Mouse (Mus musculus): ENCODE measurements around the gene Runx1. TPM values are rescaled to one million over a fixed set of nuclear protein-coding genes. Genes with fewer than 3 reads are reported as not detected.

Runx1 gene
- polyA plus RNA-seq, 1 experiment from 2014 or later: 6.4 TPM

GRCm38 (mm10) chr16:92824003-92824722 is 1.8 kb downstream of the Runx1 start:
- H3K36me3 ChIP-seq (ENCODE audit: control insufficient read depth, insufficient read depth, low read length): no peaks in the 10 kb centered on the region
- H3K9me3 ChIP-seq (ENCODE audit: control insufficient read depth, low read length): no peaks in the 10 kb centered on the region
- no peak overlapping the region for H3K4me2 ChIP-seq (replicated peaks; ENCODE audit: low read depth)
- no peak overlapping the region for H3K9ac ChIP-seq (ENCODE audit: low read length)
- TF ChIP-seq CTCF (IDR thresholded peaks at IDR 0.05; ENCODE audit: low read depth) (no peak), EP300 (optimal IDR thresholded peaks at IDR 0.05) (no peak)
- no peak overlapping the region for H3K27ac ChIP-seq (replicated peaks)
- H3K4me3 ChIP-seq (ENCODE audit: low read depth, low read length): no peak overlapping the region
- no peaks in the 10 kb centered on the region for H3K27me3 ChIP-seq (ENCODE audit: control insufficient read depth, insufficient read depth, low read length)
- no peak for ATAC-seq (ENCODE audit: low FRiP score, low TSS enrichment)
- H3K4me1 ChIP-seq (replicated peaks; ENCODE audit: control insufficient read depth, insufficient read depth): no peaks in the 10 kb centered on the region
- DNase-seq (ENCODE audit: low spot score): no peak
- WGBS: 68% methylated on average over 6 of the region's 6 CpGs

- 46% methylated on average over 5 of the region's 5 CpGs for WGBS
Measured at GRCm38 (mm10) chr16:92823381-92823862, 2.5 kb downstream of the Runx1 start.

GRCm38 (mm10) chr16:92822676-92823075 is 3.3 kb downstream of the Runx1 start:
- Histone ChIP-seq H3K4me3 (ENCODE audit: low read depth, low read length) (no peak overlapping the region), H3K4me1 (replicated peaks; ENCODE audit: control insufficient read depth, insufficient read depth) (no peaks in the 10 kb centered on the region), H3K9ac (ENCODE audit: low read length) (no peak overlapping the region), H3K27ac (replicated peaks) (no peak overlapping the region), H3K4me2 (replicated peaks; ENCODE audit: low read depth) (no peak overlapping the region), H3K27me3 (ENCODE audit: control insufficient read depth, insufficient read depth, low read length) (no peaks in the 10 kb centered on the region), H3K36me3 (ENCODE audit: control insufficient read depth, insufficient read depth, low read length) (no peaks in the 10 kb centered on the region), H3K9me3 (ENCODE audit: control insufficient read depth, low read length) (no peaks in the 10 kb centered on the region)
- WGBS: 85% methylated on average over 12 of the region's 12 CpGs
- TF ChIP-seq EP300 (optimal IDR thresholded peaks at IDR 0.05) (no peak), CTCF (IDR thresholded peaks at IDR 0.05; ENCODE audit: low read depth) (no peak)
- DNase-seq (ENCODE audit: low spot score) (no peak), ATAC-seq (ENCODE audit: low FRiP score, low TSS enrichment) (no peak)

More at GRCm38 (mm10) chr16:92823381-92823862, 2.5 kb downstream of the Runx1 start:
- peak; percentile 15; the same call in 1 of the 2 replicates for ATAC-seq (ENCODE audit: low FRiP score, low TSS enrichment)
- no peak overlapping the region for H3K4me2 ChIP-seq (replicated peaks; ENCODE audit: low read depth)
- H3K9me3 ChIP-seq (ENCODE audit: control insufficient read depth, low read length): no peaks in the 10 kb centered on the region
- H3K4me3 ChIP-seq (ENCODE audit: low read depth, low read length): no peak overlapping the region
- no peak for DNase-seq (ENCODE audit: low spot score)
- no peak overlapping the region for H3K9ac ChIP-seq (ENCODE audit: low read length)
- H3K4me1 ChIP-seq (replicated peaks; ENCODE audit: control insufficient read depth, insufficient read depth): no peaks in the 10 kb centered on the region
- H3K27me3 ChIP-seq (ENCODE audit: control insufficient read depth, insufficient read depth, low read length): no peaks in the 10 kb centered on the region
- H3K36me3 ChIP-seq (ENCODE audit: control insufficient read depth, insufficient read depth, low read length): no peaks in the 10 kb centered on the region
- no peak overlapping the region for H3K27ac ChIP-seq (replicated peaks)
- no peak for TF ChIP-seq EP300 (optimal IDR thresholded peaks at IDR 0.05)
- TF ChIP-seq CTCF (IDR thresholded peaks at IDR 0.05; ENCODE audit: low read depth): no peak

- no peak for DNase-seq (ENCODE audit: low spot score)
- H3K4me3 ChIP-seq (ENCODE audit: low read depth, low read length): no peak overlapping the region
- no peak overlapping the region for H3K4me2 ChIP-seq (replicated peaks; ENCODE audit: low read depth)
- no peak for TF ChIP-seq EP300 (optimal IDR thresholded peaks at IDR 0.05)
- 67% methylated on average over 14 of the region's 14 CpGs for WGBS
- H3K4me1 ChIP-seq (replicated peaks; ENCODE audit: control insufficient read depth, insufficient read depth): no peaks in the 10 kb centered on the region
- no peak overlapping the region for H3K27ac ChIP-seq (replicated peaks)
- H3K9me3 ChIP-seq (ENCODE audit: control insufficient read depth, low read length): no peaks in the 10 kb centered on the region
- H3K9ac ChIP-seq (ENCODE audit: low read length): no peak overlapping the region
- H3K36me3 ChIP-seq (ENCODE audit: control insufficient read depth, insufficient read depth, low read length): no peaks in the 10 kb centered on the region
- H3K27me3 ChIP-seq (ENCODE audit: control insufficient read depth, insufficient read depth, low read length): no peaks in the 10 kb centered on the region
- ATAC-seq (ENCODE audit: low FRiP score, low TSS enrichment): no peak
Measured at GRCm38 (mm10) chr16:92821938-92822629, 3.9 kb downstream of the Runx1 start.

GRCm38 (mm10) chr16:92821596-92821937 is 4.4 kb downstream of the Runx1 start:
- Histone ChIP-seq H3K9ac (ENCODE audit: low read length) (no peak overlapping the region), H3K4me2 (replicated peaks; ENCODE audit: low read depth) (no peak overlapping the region), H3K9me3 (ENCODE audit: control insufficient read depth, low read length) (no peaks in the 10 kb centered on the region), H3K4me1 (replicated peaks; ENCODE audit: control insufficient read depth, insufficient read depth) (no peaks in the 10 kb centered on the region), H3K36me3 (ENCODE audit: control insufficient read depth, insufficient read depth, low read length) (no peaks in the 10 kb centered on the region), H3K27ac (replicated peaks) (no peak overlapping the region), H3K4me3 (ENCODE audit: low read depth, low read length) (no peak overlapping the region), H3K27me3 (ENCODE audit: control insufficient read depth, insufficient read depth, low read length) (no peaks in the 10 kb centered on the region)
- TF ChIP-seq CTCF (IDR thresholded peaks at IDR 0.05; ENCODE audit: low read depth): no peak
- TF ChIP-seq EP300 (optimal IDR thresholded peaks at IDR 0.05): no peak
- no peak for ATAC-seq (ENCODE audit: low FRiP score, low TSS enrichment)
- no peak for DNase-seq (ENCODE audit: low spot score)
- WGBS: 57% methylated on average over 5 of the region's 5 CpGs

GRCm38 (mm10) chr16:92820451-92820850 is 5.5 kb downstream of the Runx1 start:
- 80% methylated on average over 6 of the region's 6 CpGs for WGBS
- DNase-seq (ENCODE audit: low spot score) (no peak), ATAC-seq (ENCODE audit: low FRiP score, low TSS enrichment) (no peak)
- TF ChIP-seq EP300 (optimal IDR thresholded peaks at IDR 0.05): no peak
- no peak for TF ChIP-seq CTCF (IDR thresholded peaks at IDR 0.05; ENCODE audit: low read depth)
- Histone ChIP-seq H3K27me3 (ENCODE audit: control insufficient read depth, insufficient read depth, low read length) (no peaks in the 10 kb centered on the region), H3K9ac (ENCODE audit: low read length) (no peak overlapping the region), H3K4me1 (replicated peaks; ENCODE audit: control insufficient read depth, insufficient read depth) (no peaks in the 10 kb centered on the region), H3K27ac (replicated peaks) (no peak overlapping the region), H3K4me3 (ENCODE audit: low read depth, low read length) (no peak overlapping the region), H3K36me3 (ENCODE audit: control insufficient read depth, insufficient read depth, low read length) (no peaks in the 10 kb centered on the region), H3K4me2 (replicated peaks; ENCODE audit: low read depth) (no peak overlapping the region), H3K9me3 (ENCODE audit: control insufficient read depth, low read length) (no peaks in the 10 kb centered on the region)

Data from stomach, postnatal 0 days (tissue).